Mouse (Mus musculus) hindbrain, embryonic 12.5 days (tissue): ENCODE measurements at regions not wholly inside any gene's neighbourhood (a gene's known extent, or its start where the extent isn't known, plus 50 kb on each side); places are given as distances from the start of the nearest gene placed in this dataset.
"Not testable (repeated sequence)": the region's sequence is repeated elsewhere in the genome, so short reads cannot be mapped to it uniquely, and the experiment has no call there.

Experiments
- ATAC-seq: fragments of 200-750 bp; cut with Nextera tagmentation; 2 replicates; pipeline ENCODE4 v1.8.0; 2017; ENCODE audit warnings: moderate TSS enrichment; ENCODE audit not compliant: low FRiP score
- H3K27ac ChIP-seq: fragments of 300-500 bp; sonication (generic); 2 replicates; pipeline ENCODE4 v1.5.1; 2016; ENCODE audit warnings: mild to moderate bottlenecking
- H3K27me3 ChIP-seq: fragments of 300-500 bp; sonication (generic); 2 replicates; pipeline ENCODE4 v1.6.1; 2016; ENCODE audit warnings: mild to moderate bottlenecking
- H3K36me3 ChIP-seq: fragments of 300-500 bp; sonication (generic); 2 replicates; pipeline ENCODE4 v1.6.1; 2016; ENCODE audit warnings: mild to moderate bottlenecking
- H3K4me1 ChIP-seq: fragments of 300-500 bp; sonication (generic); 2 replicates; pipeline ENCODE4 v1.6.1; 2016
- H3K4me2 ChIP-seq: fragments of 300-500 bp; sonication (generic); replicated peaks from 2 replicates; pipeline ENCODE4 v1.6.1; 2016; ENCODE audit warnings: mild to moderate bottlenecking
- H3K4me3 ChIP-seq: fragments of 300-500 bp; sonication (generic); 2 replicates; pipeline ENCODE4 v1.5.1; 2016; ENCODE audit warnings: mild to moderate bottlenecking
- H3K9ac ChIP-seq: fragments of 300-500 bp; sonication (generic); 2 replicates; pipeline ENCODE4 v1.6.1; 2016; ENCODE audit warnings: mild to moderate bottlenecking, moderate library complexity
- H3K9me3 ChIP-seq: fragments of 300-500 bp; sonication (generic); replicated peaks from 2 replicates; pipeline ENCODE4 v1.6.1; 2016; ENCODE audit warnings: mild to moderate bottlenecking
- WGBS: fragments of 180-500 bp; shearing (Covaris S2); methylation state at CpG from one replicate; pipeline ENCODE4 v1.1.7; 2016; 5-methylcytosine and 5-hydroxymethylcytosine counted together

- Histone ChIP-seq H3K4me1 (no peaks in the 10 kb centered on the region), H3K4me2 (no peak overlapping the region), H3K27ac (no peak overlapping the region), H3K9me3 (no peaks in the 10 kb centered on the region), H3K9ac (no peak overlapping the region), H3K4me3 (no peak overlapping the region), H3K36me3 (no peaks in the 10 kb centered on the region), H3K27me3 (no peaks in the 10 kb centered on the region)
- ATAC-seq: no peak
Observed at GRCm38 (mm10) chr1:13042326-13042725, 1628.4 kb downstream of the A830018L16Rik start.

- Histone ChIP-seq H3K27me3 (peaks cover 12% of the 10 kb centered on the region), H3K4me2 (0 out of 2 replicates have a peak overlapping the region, but pooled peaks have one; percentile 15), H3K27ac (no peak overlapping the region), H3K9ac (no peak overlapping the region), H3K4me3 (no peak overlapping the region), H3K4me1 (no peaks in the 10 kb centered on the region), H3K9me3 (no peaks in the 10 kb centered on the region), H3K36me3 (no peaks in the 10 kb centered on the region)
- 20% methylated on average over 17 of the region's 17 CpGs for WGBS
- no peak for ATAC-seq
Observed at GRCm38 (mm10) chr1:13050140-13050775, 1636.4 kb downstream of the A830018L16Rik start.

GRCm38 (mm10) chr1:13051433-13052066 is 1637.6 kb downstream of the A830018L16Rik start:
- not testable (repeated sequence) for H3K4me1 ChIP-seq, H3K9ac ChIP-seq, ATAC-seq, H3K9me3 ChIP-seq, H3K4me3 ChIP-seq, H3K36me3 ChIP-seq, H3K27ac ChIP-seq, H3K4me2 ChIP-seq
- WGBS: 73% methylated on average over 13 of the region's 13 CpGs
- peaks cover 12% of the 10 kb centered on the region for H3K27me3 ChIP-seq

- ATAC-seq: no peak; the same call in 1 of the 2 replicates
- WGBS: 15% methylated on average over 7 of the region's 7 CpGs
- Histone ChIP-seq H3K27me3 (peaks cover 12% of the 10 kb centered on the region), H3K36me3 (no peaks in the 10 kb centered on the region), H3K4me1 (no peaks in the 10 kb centered on the region), H3K9me3 (no peaks in the 10 kb centered on the region), H3K4me2 (no peak overlapping the region), H3K4me3 (no peak overlapping the region), H3K9ac (no peak overlapping the region), H3K27ac (no peak overlapping the region)
Observed at GRCm38 (mm10) chr1:13052067-13052460, 1638.2 kb downstream of the A830018L16Rik start.

- Histone ChIP-seq H3K9ac (no peak overlapping the region), H3K4me3 (no peak overlapping the region), H3K4me1 (peaks cover 3% of the 10 kb centered on the region; the same call in 1 of the 2 replicates), H3K36me3 (no peaks in the 10 kb centered on the region), H3K27me3 (peaks cover 3% of the 10 kb centered on the region; the same call in 1 of the 2 replicates), H3K27ac (no peak overlapping the region), H3K4me2 (peak overlapping the region; percentile 11; the same call in 1 of the 2 replicates), H3K9me3 (no peaks in the 10 kb centered on the region)
- no peak for ATAC-seq
- WGBS: 37% methylated on average over 14 of the region's 14 CpGs
Observed at GRCm38 (mm10) chr1:13057741-13058140, 1643.8 kb downstream of the A830018L16Rik start.

- H3K9ac ChIP-seq: no peak overlapping the region
- H3K27me3 ChIP-seq: no peaks in the 10 kb centered on the region
- no peak overlapping the region for H3K27ac ChIP-seq
- ATAC-seq: no peak
- H3K4me1 ChIP-seq: peaks cover 3% of the 10 kb centered on the region; the same call in 1 of the 2 replicates
- H3K36me3 ChIP-seq: no peaks in the 10 kb centered on the region
- WGBS: 77% methylated on average over 6 of the region's 6 CpGs
- H3K9me3 ChIP-seq: no peaks in the 10 kb centered on the region
- no peak overlapping the region for H3K4me3 ChIP-seq
- no peak overlapping the region for H3K4me2 ChIP-seq
Observed at GRCm38 (mm10) chr1:13059616-13060320, 1645.9 kb downstream of the A830018L16Rik start.
